Mouse (Mus musculus) layer of hippocampus, adult 18-20 months (tissue): Measurements from ENCODE around the gene Chil3. TPM values are rescaled to one million over a fixed set of nuclear protein-coding genes. Genes with fewer than 3 reads are reported as not detected.
"Not testable (repeated sequence)": the region's sequence is repeated elsewhere in the genome, so short reads cannot be mapped to it uniquely, and the experiment has no call there.

Source experiments
- DNase-seq, 2 experiments: peaks; one replicate each; pipeline ENCODE4 v3.0.0; 2022; ENCODE audit warnings: low spot score in 2 of 2
- long read RNA-seq: library from polyadenylated mRNA; stranded (forward); transcript quantifications from one replicate; pipeline ENCODE4 v2.0.0, GENCODE M21; 2021
- total RNA-seq, 2 experiments: library from RNA; stranded (reverse); gene quantifications; 2 replicates each; pipeline ENCODE4 v1.2.3; 2021

Chil3 gene
- total RNA-seq = not detected
- long read RNA-seq = 0 reads

DNA sequence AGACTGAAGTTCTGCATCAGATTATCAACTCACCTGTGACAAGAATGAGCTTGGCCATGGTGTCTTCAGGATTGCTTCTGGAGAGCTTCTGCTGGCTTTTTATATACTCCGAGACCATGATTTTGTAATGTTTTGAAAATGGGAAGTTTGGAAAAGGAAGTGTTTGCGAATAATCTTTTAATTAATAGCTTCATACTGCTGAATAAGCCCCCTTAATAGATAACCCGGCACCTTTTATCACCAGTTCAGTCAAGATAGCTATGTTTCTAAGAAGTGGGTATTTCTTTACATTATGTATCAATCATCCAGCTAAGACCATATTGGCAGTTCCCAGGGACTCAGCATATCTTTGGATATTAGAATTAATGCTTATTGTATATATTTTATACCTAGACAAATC is at the start of gene Chil3:
Chil3 (minus strand) TSS at position 101 of the 400 bp plus-strand sequence.
- DNase-seq = no peak

DNA sequence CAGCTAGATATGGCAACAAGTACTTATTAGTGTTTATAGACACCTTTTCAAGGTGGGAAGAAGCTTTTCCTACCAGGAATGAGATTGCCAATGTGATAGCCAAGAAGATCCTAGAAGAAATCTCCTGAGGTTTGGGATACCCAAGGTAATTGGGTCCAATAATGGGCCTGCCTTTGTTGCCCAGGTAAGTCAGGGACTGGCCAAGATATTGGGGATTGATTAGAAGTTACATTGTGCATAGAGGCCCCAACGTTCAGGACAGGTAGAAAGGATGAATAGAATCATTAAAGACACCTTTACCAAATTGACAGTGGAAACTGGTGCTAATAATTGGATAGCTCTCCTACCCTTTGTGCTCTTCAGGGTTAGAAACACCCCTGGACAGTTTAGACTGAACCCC is 30.7 kb upstream of the Chil3 start:
- DNase-seq = not testable (repeated sequence)

DNA sequence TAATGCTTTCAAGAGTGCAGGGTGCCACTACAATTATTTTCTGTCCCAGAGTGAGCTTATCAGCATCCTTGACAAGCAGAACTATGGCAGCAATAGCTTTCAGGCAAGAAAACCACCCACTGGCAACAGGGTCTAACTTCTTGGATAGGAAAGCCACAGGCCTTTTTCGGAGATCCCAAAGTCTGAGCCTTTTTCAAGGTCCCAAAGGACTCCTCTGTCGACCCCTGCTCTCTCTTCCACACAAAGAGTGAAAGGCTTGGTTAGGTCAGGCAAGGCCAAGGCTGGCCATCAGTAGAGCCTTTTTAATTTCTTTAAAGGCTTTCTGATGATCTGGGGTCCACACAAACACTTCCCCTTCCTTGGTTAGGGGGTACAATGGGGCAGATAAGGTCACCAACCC is 29.9 kb upstream of the Chil3 start:
- not testable (repeated sequence) for DNase-seq

DNA sequence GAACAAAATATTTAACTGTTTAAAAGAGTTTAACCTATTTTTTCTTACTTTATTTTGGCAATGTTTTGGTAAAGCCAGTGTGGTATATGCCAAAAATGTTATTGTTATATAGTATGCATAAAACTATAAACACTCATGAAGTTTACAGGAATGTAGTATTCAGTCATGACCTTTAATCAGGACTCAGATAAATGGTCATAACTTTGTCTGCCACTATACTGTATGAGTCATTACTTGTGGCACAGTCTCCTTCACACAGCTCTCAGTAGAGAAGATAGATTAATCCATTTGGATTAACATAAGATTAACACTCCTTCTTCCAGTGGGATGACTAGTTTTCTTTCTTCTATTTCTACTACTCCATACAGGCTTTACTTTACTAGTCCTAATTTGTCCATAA is 28.9 kb upstream of the Chil3 start:
- no peak for DNase-seq

DNA sequence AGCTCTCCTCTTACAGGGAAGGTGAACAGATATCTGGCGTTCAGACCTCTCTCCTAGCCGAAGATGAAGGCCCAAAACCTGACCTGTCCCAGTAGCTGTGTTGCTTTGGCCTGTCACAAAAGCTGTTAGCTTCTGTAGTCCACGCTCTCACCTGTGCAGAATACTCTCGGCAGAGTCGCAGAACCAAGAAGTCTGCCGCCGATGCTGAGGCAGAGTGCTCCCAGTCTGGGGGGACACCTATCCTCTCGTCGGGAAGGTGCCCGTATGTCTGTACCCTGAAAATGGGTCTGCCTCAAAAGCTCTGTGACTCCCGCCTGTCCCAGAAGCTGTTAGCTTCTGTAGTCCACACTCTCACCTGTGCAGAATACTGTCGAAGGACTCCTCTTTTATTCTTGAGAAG is 28.1 kb upstream of the Chil3 start:
- no peak for DNase-seq

DNA sequence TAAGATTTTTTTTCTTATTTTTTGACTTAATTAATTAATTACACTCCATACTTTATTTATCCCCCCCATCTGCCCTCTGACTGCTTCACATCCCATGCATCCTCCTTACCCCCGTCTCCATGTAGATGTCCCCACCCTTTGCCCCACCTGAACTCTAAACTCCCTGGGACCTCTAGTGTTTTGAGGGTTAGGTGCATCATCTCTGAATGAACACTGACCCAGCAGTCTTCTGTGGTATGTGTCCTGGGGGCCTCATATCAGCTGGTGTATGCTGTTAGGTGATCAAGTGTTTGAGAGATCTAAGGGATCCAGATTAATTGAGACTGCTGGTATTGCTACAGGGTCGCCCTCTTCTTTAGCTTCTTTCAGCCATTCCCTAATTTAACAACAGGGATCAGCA is 20.6 kb upstream of the Chil3 start:
- no peak for DNase-seq

DNA sequence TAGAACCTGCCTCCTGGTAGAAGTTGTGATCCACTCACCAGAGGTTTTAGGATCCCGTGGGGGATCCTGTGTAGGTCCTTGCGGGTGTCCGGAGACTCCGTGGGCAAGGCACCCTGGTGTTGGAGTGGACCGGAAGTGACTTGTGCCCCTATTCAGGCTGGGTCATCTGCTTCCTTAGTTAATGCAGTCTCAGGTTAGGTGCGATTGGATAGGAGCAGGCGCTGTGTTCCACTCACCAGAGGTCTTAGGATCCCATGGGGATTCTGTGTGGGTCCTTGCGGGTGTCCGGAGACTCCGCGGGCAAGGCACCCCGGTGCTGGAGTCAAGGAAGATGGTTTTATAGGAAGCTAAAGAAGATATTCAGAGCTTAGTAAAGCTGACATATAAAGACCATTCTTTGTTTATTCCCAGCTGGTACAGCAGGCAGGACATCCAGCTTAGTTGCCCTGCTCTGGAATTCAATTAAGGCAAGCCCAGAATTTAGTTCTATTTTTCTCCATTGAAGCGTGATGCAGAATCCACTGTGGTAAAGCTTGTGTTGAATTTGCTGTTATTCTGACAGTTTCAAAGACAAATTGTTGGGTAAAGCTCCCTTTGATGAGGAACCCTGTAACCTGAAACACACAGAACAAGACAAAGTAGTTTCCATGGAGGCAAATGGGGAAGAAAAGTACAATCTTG is 10.3 kb upstream of the Chil3 start:
- DNase-seq = no peak

DNA sequence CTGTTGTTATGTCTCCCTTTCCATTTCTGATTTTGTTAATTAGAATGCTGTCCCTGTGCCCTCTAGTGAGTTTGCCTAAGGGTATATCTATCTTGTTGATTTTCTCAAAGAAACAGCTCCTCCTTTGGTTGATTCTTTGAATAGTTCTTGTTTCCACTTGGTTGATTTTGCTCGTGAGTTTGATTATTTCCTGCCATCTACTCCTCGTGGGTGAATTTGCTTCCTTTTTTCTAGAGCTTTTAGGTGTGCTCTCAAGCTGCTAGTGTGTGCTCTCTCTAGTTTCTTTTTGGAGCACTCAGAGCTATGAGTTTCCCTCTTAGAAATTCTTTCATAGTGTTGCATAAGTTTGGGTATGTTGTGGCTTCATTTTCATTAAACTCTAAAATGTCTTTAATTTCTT is 7.6 kb upstream of the Chil3 start:
- not testable (repeated sequence) for DNase-seq

DNA sequence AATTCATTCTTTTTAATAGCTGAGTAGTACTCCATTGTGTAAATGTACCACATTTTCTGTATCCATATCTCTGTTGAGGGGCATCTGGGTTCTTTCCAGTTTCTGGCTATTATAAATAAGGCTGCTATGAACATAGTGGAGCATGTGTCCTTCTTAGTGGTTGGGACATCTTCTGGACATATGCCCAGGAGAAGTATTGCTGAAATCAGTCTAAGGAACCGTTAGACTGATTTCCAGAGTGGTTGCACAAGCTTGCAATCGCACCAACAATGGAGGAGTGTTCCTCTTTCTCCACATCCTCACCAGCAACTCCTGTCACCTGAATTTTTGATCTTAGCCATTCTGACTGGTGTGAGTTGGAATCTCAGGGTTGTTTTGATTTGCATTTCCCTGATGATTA is 5.1 kb upstream of the Chil3 start:
- DNase-seq = not testable (repeated sequence)

DNA sequence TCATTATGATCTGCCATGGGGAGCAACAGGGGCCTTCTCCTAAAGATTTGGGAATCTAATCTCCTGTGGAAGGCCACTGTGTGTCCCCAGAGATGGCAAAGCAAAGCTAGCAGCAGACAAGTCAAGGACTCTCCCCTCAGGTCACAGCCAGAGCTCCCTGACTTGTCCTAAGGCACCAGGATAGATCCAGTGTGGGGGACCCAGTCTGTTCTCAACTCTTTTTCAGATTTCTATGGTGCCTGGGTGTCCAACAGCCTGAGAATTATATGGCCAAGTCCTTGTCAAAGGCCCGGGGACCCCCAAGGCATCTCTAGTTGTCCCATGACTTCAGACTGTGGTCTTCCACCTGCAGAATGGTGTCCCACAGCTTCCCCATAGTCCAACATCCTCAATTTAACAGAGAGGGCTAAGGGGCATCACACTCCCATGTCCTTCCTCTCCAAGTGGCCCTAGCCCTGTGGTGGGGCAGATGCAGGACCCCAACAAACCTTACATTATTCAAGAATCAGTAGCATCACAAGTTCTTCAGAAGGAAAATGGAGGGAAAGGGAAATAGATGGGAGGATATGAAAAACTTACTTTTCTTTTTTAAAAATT is 3.9 kb upstream of the Chil3 start:
- DNase-seq = no peak

DNA sequence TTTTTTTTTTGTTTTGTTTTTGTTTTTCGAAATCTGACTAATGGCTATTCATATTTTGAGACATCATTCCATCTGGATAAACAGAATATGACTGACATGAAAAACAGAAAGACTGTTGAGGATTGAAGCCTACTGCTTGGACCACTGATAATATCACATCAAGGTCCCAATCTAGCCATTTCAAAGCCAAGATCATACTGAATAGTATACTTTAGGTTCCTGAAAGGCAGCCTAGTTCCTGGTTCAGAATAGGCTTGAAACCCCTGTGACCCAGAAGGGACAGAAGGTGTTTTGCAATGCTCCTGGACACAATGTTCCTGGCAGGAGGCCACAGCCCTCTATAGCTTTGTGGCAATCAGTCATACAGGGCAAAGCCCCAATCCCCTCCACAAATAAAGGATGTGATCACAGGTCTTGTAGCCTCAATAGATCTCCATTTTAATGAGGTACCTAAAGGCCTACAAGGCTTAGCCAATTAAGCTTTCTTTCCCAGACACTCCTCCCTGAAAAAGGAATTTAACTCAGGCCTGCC is 3.2 kb upstream of the Chil3 start:
- no peak for DNase-seq

DNA sequence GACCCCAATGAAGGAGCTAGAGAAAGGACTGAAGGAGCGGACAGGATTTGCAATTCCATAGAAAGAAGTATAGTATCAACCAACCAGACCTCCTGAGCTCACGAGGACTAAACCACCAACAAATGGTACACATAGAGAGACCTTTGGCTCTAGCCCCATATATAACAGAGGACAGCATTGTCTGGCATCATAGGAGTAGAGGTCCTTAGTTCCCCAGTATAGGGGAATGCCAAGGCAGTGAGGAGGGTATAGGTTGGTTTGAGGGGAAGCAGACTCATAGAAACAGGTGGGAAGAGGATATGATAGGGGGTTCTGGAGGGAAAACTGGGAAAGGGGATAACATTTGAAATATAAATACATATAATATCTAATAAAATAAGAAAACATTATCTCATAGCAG is 13.0 kb downstream of the Chil3 start:
- DNase-seq = no peak

DNA sequence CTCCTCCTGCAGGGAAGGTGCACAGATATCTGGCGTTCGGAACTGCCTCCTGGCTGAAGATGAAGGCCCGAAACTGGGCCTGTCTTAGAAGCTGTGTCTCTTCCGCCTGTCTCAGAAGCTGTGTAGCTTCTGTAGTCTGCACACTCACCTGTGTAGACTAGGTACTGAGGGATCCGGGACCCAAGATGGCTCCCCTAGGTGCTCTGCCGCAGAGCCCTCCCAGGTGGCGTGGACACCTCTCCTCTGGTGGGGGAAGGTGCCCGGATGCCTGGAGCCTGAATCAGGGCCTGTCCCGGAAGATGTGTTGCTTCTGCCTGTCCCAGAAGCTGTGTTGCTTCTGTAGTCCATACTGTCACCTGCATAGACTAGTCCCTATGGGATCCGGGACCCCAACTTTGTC is 23.3 kb downstream of the Chil3 start:
- no peak for DNase-seq

DNA sequence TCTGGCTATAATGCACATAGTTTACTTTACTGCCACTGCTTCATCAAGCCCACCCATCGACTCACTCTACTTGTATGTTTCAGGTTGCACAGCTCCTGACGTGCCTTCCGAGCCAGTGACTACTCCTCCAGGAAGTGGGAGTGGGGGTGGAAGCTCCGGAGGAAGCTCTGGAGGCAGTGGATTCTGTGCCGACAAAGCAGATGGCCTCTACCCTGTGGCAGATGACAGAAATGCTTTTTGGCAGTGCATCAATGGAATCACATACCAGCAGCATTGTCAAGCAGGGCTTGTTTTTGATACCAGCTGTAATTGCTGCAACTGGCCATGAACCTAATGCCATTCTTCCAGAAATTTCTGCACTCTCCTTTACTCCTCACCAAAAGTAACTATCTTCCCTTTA is 35.7 kb downstream of the Chil3 start:
- DNase-seq = peak; percentile 97 to 99

DNA sequence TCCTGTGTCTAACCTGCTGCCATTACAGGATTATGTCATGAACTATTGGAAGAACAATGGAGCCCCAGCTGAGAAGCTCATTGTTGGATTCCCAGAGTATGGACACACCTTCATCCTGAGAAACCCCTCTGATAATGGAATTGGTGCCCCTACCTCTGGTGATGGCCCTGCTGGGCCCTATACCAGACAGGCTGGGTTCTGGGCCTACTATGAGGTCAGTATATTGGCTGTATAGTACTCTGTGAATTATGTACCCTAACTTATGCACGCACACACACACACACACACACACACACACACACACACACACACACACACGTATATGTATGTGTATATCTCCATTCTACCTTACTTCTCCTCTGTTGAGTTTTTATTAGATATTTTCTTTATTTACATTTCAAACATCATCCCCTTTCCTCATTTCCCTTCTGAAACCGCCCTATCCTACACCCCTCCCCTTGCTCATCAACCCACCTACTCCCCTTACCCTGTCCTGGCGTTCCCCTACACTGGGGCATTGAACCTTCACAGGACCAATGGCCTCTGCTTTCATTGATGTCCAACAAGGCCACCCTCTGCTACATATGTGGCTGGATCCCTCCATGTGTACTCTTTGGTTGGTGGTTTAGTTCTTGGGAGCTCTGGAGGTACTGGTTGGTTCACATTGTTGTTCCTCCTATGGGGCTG is 38.4 kb downstream of the Chil3 start:
- no peak for DNase-seq

DNA sequence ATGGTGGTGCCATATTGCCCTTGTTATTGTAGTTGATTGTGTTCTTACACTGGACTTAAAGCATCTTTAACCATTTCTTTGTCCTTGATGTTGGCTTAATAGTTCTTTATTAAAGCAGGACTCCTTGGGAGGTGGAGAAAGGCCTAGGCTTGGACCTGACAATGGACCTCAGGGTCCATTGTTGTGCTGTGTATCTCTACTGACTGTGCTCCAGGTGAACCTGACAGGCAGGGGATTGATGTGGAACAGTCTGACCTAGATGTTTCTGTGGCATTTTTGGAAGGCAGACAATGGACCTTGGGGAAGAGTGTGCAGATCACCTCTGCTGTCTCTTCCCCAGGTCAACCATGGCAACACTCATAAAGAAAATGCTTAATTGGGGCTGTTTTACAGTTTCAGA is 40.4 kb downstream of the Chil3 start:
- no peak for DNase-seq

DNA sequence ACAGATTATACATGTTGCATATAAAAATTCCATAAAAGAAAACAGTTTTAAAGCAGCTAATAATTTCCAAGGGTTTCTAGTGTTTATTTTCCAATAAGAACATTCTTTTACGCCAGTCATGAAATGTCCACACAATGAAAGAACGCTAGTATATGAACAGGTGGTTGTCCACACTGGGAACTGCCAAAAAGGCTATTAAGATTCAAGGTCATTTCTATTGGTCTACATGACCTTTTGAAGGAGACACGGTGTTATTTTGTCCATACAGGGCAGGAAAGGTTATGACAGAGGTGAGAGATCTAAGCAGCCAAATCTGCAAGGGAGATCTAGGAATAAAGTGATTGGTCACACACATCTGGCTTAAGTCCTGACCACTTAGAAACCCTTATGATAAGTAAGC is 54.4 kb downstream of the Chil3 start, which contains the start of gene Chia1:
Chia1 (plus strand) TSS at position 301 of the 400 bp plus-strand sequence.
- DNase-seq = no peak

Other genes starting within 250 kb of the Chil3 start
- 1 to 10 TPM in 1 of 2 experiments, under 1 TPM in 1; 0.28 to 1.0 TPM for gene I830077J02Rik, start 234.9 kb downstream of the Chil3 start, total RNA-seq
- 10 to 100 TPM; 44.1 to 51.2 TPM for gene Wdr77, start 208.2 kb downstream of the Chil3 start, total RNA-seq
- gene Atp5f1, start 207.5 kb downstream of the Chil3 start, total RNA-seq = 100 to 1,000 TPM; 250 to 254 TPM
- 1 to 10 TPM; 2.0 to 2.7 TPM for gene Ovgp1, start 193.9 kb downstream of the Chil3 start, total RNA-seq
- gene Pifo, start 152.9 kb downstream of the Chil3 start, total RNA-seq = under 1 TPM in 1 of 2 experiments, not detected in 1; 0.84 TPM
- not detected for gene Chil5, start 134.8 kb downstream of the Chil3 start, total RNA-seq
- gene Chia1, start 54.3 kb downstream of the Chil3 start, total RNA-seq = under 1 TPM; 0.48 to 0.62 TPM
- gene Chil4, start 51.9 kb upstream of the Chil3 start, total RNA-seq = not detected
- gene Chil6, start 238.6 kb upstream of the Chil3 start, total RNA-seq = not detected